Mouse (Mus musculus): ENCODE results near the gene 9130213A22Rik.
"Not testable (repeated sequence)": the region's sequence is repeated elsewhere in the genome, so short reads cannot be mapped to it uniquely, and the experiment has no call there.

Gene 9130213A22Rik

GRCm38 (mm10) chr11:69105227-69105626 lies 17.2 kb downstream of the 9130213A22Rik start:
- no peak for DNase-seq

DNA sequence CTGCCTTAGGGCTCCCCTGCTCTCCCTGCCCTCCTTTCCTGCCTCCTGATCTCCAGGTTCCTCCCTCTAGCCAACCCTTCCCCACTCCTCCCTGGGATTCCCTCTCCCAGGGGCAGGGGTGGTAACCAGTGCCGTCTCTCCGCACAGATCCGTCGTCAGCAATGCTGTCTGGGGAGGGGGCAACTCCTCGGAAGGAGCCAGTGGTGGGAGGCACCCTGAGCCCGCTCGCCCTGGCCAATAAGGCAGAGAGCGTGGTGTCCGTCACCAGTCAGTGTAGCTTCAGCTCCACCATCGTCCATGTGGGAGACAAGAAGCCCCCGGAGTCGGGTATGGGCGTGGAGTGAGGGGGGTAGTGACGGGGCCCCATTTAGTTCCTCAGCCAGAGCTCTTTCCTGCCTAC lies 17.9 kb downstream of the 9130213A22Rik start:
- no peak for DNase-seq

DNA sequence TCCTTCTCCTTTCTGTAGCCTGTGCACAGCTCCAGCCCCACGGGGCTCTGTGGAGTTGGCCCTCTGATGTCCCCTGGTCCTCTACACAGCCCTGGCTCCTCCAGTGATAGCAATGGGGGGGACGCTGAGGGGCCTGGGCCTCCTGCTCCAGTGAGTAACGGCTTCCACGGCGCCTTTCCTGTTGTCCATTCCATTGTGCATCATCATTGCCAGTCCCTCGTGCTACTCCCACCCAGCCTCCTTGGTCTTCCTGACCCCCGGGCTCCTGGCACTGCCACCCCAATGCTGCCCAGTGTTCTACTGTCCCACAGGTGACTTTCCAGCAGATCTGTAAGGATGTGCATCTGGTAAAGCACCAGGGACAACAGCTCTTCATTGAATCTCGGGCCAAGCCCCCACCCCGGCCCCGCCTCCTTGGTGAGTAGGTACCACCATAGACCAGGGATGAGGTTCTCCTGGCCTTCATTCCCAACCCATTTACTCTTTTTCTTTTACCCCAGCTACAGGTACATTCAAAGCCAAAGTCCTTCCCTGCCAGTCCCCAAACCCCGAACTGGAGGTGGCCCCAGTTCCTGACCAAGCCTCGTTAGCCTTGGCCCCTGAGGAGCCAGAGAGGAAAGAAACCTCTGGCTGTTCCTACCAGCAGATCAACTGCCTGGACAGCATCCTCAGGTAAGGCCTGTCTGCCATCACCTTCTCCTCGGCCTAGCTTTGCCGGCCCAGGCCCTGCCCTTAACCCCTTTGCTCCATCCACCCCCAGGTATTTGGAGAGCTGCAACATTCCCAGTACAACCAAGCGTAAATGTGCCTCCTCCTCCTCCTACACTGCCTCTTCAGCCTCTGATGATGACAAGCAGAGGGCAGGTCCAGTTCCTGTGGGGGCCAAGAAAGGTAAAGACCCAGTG lies 18.6 kb downstream of the 9130213A22Rik start:
- DNase-seq = no peak

- DNase-seq = no peak
These were observed 19.3 kb downstream of the 9130213A22Rik start for GRCm38 (mm10) chr11:69103121-69103520.

DNA sequence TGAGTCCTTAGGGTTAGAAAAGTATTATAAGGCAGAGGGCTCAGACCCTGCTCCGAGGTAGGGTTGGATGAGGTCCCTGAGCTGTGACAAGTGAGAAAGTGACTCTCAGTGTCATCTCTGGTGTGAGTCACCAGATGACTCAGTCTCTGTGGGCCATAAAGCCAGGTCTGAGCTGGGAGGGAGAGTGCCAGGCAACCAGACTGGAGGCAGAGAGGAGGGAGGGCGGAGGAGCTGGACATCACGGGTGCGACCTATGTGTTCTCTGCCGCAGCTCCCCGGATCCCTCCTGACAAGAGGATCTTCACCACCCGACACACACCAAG lies 20.0 kb downstream of the 9130213A22Rik start:
- DNase-seq = peak; percentile 6

DNA sequence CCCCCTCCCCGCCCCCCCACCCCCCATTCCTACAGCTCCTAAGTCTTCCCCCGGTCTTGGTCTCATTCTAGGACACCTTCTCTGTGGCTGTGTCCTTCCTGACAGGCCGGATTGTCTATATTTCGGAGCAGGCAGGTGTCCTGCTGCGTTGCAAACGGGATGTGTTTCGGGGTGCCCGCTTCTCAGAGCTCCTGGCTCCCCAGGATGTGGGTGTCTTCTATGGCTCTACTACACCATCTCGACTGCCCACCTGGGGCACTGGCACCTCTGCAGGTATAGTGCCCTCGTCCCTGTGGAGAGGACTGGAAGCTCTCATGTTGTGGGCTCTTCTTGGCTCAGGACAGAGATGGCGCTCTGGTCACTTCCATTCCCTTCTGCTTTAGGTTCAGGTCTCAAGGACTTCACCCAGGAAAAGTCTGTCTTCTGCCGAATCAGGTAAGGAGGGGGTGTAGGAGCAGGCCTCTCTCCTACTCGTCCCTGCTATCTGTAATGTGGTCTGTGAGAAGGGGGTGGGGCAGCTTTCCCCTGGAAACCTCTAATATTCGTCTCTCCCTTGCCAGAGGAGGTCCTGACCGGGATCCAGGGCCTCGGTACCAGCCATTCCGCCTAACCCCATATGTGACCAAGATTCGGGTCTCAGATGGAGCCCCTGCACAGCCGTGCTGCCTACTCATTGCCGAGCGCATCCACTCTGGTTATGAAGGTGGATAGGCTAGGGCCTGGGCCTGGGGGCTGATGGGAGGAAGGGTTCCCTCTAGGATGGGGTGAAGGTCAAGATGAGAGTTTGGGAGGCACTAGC lies 20.6 kb downstream of the 9130213A22Rik start:
- no peak for DNase-seq

GRCm38 (mm10) chr11:69100639-69101360 lies 21.6 kb downstream of the 9130213A22Rik start:
- DNase-seq = no peak

- DNase-seq = peak; percentile 97
These were observed 22.5 kb downstream of the 9130213A22Rik start for GRCm38 (mm10) chr11:69099915-69100345.

DNA sequence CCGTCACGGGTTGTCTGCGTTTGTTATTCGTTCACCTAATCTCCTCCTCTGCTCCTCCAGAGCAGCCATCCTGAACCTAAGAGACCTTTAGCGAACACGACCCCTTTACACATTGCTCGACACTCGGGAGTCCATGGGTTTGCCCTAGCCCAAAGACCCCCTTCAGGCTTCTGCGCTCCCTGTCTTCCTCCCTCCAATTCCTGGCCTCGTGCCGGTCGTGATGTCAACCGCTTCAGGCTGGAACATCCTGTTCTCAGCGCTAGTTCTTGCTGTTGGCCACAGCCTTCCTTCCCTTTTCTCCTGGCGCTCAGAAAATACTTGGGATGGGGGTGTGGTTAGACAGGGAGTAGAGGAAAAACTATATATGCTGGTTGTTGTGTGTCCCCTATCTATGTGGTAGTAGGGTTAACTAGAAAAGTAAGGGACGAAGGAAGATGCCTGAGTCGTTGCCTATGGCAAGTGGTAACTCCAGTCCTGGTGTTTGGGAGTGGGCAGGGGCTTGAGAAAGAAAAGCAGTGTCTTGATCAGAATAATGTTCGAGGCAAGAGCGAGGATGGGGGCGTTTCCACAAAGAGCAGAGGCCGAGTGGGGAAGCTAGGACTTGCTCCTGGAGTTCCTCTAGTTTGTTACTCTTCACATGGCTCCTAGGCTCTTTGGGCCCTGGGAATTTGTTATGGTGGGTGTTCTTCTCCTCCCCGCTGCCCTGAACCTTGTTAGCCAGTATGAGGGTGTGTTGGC lies 23.0 kb downstream of the 9130213A22Rik start:
- DNase-seq = peak; percentile 97

- DNase-seq = peak; percentile 99
These were observed 23.7 kb downstream of the 9130213A22Rik start for GRCm38 (mm10) chr11:69098762-69099091.

GRCm38 (mm10) chr11:69098039-69098761 lies 24.2 kb downstream of the 9130213A22Rik start:
- DNase-seq = no peak

DNA sequence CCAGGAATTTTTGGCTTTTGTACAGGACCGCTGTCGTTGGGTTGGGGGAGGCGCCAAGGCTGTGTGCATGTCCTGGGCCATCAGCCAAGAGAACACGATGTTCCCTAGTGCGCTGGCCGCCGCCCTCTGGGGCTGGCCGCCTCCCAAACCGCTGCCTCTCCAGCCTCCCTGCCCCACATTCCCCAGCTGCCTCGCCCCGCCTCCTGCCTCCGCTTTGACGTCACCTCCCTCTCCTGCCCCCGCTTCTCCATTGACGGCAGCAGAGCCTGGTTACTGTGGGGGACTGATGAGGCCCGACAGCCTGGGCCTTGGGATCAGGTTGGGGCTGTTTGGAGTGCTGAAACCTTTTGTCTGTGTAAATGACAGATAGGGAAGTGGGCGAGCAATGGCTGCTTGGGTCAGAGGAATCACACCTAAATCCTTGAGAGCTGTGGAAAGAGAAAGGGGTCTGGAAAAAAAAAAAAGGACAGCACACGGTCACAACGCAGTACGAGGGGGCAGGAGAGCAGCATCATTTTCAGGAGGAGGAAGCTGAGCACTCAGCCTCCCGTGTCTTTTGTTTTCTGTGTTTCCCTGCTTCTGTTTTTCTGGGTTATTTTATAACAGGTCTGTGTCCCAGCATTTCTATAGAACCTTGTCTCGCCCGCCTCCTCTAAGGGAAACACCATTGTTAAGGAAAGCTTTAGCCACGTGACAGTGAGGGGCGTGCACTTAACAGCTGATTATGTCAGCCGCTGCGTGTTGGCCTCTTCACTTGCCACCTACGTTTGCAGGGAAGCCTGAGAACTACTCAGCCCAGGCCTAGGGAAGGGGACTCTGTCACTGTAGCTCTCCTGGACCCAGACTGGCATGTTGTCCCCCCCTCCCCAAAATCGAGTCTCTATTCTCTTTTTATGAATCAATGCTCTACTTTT lies 25.1 kb downstream of the 9130213A22Rik start:
- DNase-seq = peak; percentile 100

DNA sequence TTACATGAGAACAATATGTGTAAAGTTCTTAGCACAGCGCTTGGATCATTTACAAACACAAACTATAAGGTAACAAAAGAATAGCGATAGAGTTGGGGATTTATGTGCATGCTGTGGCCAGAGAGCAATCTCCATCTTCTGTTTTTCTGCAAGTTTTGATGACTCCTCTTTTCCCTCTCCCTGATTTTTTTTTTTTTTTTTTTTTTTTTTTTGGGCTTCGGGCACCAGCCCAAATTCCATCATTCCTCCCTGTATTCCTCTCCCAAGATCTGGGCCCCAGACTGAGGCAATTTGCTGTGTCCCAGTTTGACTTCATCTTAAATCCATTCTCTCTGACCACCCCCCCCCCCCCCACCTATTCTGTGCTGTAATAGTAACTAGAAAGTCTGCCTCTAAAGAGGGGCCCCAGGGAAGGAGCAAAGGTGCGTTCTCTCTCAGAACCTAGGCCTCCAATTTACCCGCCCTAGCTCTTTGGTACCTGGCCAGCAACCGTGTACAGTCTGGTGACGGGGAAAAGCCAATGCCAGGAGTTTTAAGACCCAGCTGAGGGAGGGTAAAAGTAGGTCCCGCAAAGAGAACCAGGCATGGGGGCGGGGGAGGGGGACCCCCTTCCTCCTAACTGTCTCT lies 25.9 kb downstream of the 9130213A22Rik start:
- no peak for DNase-seq

- DNase-seq = peak; percentile 69
These were observed 26.7 kb downstream of the 9130213A22Rik start for GRCm38 (mm10) chr11:69095511-69096231.

- peak; percentile 100 for DNase-seq
These were observed 27.5 kb downstream of the 9130213A22Rik start, which contains the start of gene Per1 for GRCm38 (mm10) chr11:69094697-69095429. Gene Per1 (plus strand): TSS chr11:69095217.

GRCm38 (mm10) chr11:69093856-69094255 lies 28.5 kb downstream of the 9130213A22Rik start:
- DNase-seq = not testable (repeated sequence)

DNA sequence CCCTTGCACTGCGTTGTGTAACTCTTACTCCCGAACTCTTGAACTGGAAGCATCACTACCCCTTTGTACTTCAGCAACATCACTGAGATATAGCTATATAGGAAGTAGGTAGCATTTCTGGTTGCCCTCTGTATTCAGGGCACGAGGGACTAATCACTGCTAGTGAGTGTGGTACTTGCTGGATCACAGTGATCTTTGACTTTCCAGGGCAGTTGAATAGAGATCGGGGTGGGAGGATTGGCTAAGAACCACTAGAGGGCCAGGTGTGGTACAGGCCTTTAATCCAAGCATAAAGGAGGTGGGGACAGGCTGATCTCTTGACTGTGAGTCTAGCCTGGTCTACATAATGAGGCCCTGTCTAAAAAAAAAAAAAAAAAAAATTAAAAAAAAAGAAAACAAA lies 29.5 kb downstream of the 9130213A22Rik start:
- no peak for DNase-seq

GRCm38 (mm10) chr11:69092386-69092751 lies 30.0 kb downstream of the 9130213A22Rik start:
- peak; percentile 92 for DNase-seq
